Mouse (Mus musculus) lung, adult 2 months (tissue): ENCODE results near the gene Cd81. TPM values are rescaled to one million over a fixed set of nuclear protein-coding genes. Genes with fewer than 3 reads are reported as not detected.

Experiments
- DNase-seq: peaks from one replicate; pipeline ENCODE4 v3.0.0; 2022
- H3K4me1 ChIP-seq: fragments of 200-500 bp; 2 replicates; pipeline ENCODE4 v1.6.1; 2011; ENCODE audit warnings: low read length; ENCODE audit not compliant: control insufficient read depth, insufficient read depth
- H3K4me3 ChIP-seq: fragments of 200-500 bp; replicated peaks from 2 replicates; pipeline ENCODE3; 2011; ENCODE audit warnings: low read depth, mild to moderate bottlenecking, control low read depth, low read length; ENCODE audit errors: extremely low read depth
- CTCF ChIP-seq: fragments of 200-500 bp; IDR thresholded peaks from 2 replicates; pipeline ENCODE4 v1.5.1; 2011; ENCODE audit warnings: mild to moderate bottlenecking, low read length, control low read depth; ENCODE audit not compliant: insufficient read depth
- POLR2A ChIP-seq: fragments of 200-500 bp; IDR thresholded peaks from 2 replicates; pipeline ENCODE4 v1.6.1; 2011; ENCODE audit warnings: low read depth, mild to moderate bottlenecking, control low read depth, low read length, borderline replicate concordance; ENCODE audit errors: extremely low read depth
- WGBS: fragments of 180-500 bp; shearing (Covaris S2); methylation state at CpG from one replicate; pipeline ENCODE4 v1.1.7; 2018; 5-methylcytosine and 5-hydroxymethylcytosine counted together
- polyA plus RNA-seq: library from polyadenylated mRNA; depleted of rRNA; stranded (reverse); fragments of >200 nt; gene quantifications from 2 replicates; pipeline ENCODE4 v1.2.3, GENCODE M21; 2012

The Cd81 gene
- polyA plus RNA-seq, 1 experiment = 575 TPM

DNA sequence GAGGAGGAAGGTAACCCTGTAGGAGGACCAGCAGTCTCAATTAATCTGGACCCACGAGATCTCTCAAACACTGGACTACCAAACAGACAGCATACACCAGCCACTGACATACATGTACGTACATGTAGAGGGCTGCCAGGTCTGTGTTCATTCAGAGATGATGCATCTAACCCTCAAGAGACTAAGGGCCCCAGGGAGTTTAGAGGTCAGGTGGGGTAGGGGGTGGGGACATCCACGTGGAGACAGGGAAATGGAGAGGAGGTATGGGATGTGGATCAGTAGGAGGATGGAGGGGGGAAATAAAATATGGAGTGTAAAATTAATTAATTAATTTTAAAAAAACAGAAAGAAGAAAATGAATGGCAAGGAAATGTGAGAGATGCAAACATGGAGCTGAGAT, 15.8 kb upstream of the Cd81 start:
- WGBS = 89% methylated on average over 3 of the region's 3 CpGs
- H3K4me3 ChIP-seq = no peak overlapping the region
- H3K4me1 ChIP-seq = peaks cover 7% of the 10 kb centered on the region
- DNase-seq = no peak
- no peak for TF ChIP-seq CTCF
- no peak for TF ChIP-seq POLR2A

GRCm38 (mm10) chr7:143037306-143037705, 15.2 kb upstream of the Cd81 start:
- WGBS = 90% methylated on average over 4 of the region's 4 CpGs
- peaks cover 11% of the 10 kb centered on the region for H3K4me1 ChIP-seq
- DNase-seq = no peak

DNA sequence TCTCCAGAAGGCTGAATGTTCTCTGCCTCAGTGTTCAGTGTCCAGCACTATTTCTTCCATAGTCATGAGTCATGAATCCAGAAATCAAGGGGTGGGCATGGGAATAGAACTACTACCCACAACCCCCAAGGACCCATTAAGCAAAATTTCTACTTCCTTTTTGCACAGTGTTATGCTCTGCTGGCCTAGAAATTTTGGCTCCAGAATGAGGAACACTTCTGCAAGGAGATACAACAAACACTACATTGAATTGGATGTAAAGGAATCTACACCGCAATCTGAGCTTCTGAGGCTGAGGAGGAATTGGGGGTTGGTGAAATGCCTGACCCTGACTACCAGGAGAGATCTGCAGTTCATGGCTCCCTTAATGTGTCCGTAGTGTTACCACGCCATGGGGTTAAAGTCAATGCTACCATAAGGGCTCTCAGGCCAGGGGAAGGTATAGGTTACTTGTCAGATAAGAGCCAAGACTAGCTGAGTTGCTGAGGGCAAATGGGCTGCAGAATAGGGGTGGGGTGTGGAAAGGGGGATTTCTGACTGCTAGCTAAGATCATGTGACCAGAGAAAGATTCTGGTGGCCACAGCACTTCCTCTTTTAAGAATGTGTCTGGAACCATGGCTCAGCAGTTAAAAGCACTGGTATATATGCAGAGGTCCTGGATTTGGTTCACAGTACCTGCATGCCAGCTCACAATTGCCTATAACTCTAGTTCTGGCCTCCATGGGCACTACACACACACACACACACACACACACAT, 14.2 kb upstream of the Cd81 start:
- DNase-seq = no peak
- Histone ChIP-seq H3K4me3 (no peak overlapping the region), H3K4me1 (peaks cover 14% of the 10 kb centered on the region)
- 82% methylated on average over 3 of the region's 3 CpGs for WGBS
- TF ChIP-seq CTCF (no peak), POLR2A (no peak)

More at GRCm38 (mm10) chr7:143037306-143037705, 15.2 kb upstream of the Cd81 start:
- TF ChIP-seq CTCF (no peak), POLR2A (no peak)
- no peak overlapping the region for H3K4me3 ChIP-seq

GRCm38 (mm10) chr7:143040561-143040960, 12.0 kb upstream of the Cd81 start:
- no peak for DNase-seq
- 93% methylated on average over 3 of the region's 3 CpGs for WGBS
- TF ChIP-seq POLR2A (no peak), CTCF (no peak)
- H3K4me3 ChIP-seq = no peak overlapping the region
- peaks cover 14% of the 10 kb centered on the region for H3K4me1 ChIP-seq

DNA sequence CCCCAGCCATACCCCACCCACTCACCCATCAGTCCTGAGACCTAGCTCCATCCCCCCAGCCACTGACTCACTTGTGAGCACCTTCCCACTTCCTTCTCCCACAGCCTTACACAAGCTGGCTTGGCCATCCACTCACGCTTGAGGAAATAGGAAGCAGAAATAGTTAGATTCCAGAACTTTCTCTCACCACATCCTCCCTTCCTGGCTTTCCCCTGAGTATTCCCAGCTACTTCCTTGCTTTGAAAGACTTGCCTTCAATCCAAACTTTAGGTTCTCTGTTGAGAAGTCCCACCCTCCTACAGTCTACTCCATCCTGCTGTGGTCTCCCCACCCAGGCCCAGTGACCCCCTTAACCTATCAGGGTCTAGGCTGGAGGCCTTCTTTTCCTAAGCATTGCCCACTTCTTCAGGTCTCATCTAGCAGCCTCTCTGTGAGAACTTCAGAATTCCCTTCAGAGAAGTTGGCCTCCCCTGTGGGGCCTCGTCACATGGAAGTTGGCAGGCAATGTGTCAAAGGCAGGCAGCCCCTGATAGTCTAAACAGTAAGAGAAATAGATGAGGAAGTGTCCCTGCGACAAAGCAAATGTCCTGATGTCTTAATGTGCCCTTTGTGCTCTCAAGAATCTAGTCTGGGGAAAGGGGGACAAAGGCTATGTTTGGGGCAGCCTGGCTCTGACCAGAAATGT, 11.3 kb upstream of the Cd81 start:
- TF ChIP-seq POLR2A (no peak), CTCF (no peak)
- 47% methylated on average over 3 of the region's 3 CpGs for WGBS
- Histone ChIP-seq H3K4me1 (peaks cover 14% of the 10 kb centered on the region), H3K4me3 (no peak overlapping the region)
- DNase-seq = no peak

- peaks cover 18% of the 10 kb centered on the region for H3K4me1 ChIP-seq
- TF ChIP-seq CTCF (no peak), POLR2A (no peak)
- DNase-seq = no peak
- H3K4me3 ChIP-seq = no peak overlapping the region
- 47% methylated on average over 3 of the region's 3 CpGs for WGBS
Measured at GRCm38 (mm10) chr7:143042089-143042488, 10.4 kb upstream of the Cd81 start.

DNA sequence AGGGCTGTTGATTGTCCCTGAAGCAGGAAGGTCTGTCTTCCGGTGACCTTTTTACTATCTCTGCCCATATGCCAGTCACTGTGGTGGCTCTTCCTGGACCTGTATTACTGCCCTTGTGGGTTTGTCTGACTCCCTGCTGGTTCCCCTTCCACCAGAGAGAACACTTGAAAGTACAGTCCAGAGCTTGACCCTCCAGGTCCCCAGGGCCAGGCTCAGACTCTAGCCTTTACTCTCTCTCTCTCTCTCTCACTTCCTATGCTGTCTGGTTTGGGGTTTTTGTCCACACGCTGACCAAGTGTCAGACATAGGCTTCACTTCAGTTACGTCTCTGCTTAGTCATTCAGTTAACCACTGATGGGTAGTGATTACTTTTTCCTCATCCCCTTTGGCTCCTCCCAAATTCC, 9.6 kb upstream of the Cd81 start:
- TF ChIP-seq POLR2A = no peak
- no peak for TF ChIP-seq CTCF
- no peak overlapping the region for H3K4me3 ChIP-seq
- H3K4me1 ChIP-seq = peaks cover 18% of the 10 kb centered on the region
- no peak for DNase-seq
- 72% methylated on average over 3 of the region's 3 CpGs for WGBS

DNA sequence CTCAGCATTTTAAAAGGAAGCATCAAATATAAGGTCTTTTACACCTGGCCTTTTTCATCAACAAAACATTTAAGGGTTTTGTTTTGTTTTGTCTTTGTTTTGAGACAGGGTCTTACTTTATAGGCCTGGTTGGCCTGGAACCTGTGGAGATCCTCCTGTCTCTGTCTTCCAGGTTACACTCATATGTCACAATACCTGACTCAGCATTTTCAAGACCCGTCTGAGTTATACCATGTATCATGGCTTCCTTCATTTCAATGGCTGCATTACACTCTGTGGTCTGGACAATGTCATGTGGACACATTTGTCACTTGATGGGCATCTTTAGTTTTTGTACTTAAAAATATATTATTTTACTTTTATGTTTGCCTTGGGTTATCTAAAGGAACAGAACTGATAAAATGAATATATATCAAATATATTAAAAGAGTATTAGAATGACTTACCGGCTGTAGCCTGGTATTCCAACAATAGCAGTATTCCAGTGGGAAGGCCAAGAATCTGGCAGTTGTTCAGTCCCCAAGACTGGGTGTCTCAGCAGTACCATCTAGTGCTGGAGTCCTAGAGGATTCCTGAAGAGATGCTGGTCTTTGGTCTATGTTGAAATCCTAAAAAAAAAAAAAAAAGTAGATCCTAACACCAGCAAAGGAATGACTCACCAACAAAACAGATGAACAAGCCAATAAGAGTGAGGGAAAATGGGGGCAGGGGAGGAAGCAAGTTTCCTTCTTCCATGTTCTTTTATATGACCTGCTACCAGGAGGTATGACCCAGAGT, 8.3 kb upstream of the Cd81 start:
- H3K4me3 ChIP-seq = no peak overlapping the region
- TF ChIP-seq CTCF = no peak
- TF ChIP-seq POLR2A = no peak
- DNase-seq = no peak
- WGBS = 79% methylated on average over 2 of the region's 2 CpGs
- H3K4me1 ChIP-seq = peaks cover 18% of the 10 kb centered on the region

DNA sequence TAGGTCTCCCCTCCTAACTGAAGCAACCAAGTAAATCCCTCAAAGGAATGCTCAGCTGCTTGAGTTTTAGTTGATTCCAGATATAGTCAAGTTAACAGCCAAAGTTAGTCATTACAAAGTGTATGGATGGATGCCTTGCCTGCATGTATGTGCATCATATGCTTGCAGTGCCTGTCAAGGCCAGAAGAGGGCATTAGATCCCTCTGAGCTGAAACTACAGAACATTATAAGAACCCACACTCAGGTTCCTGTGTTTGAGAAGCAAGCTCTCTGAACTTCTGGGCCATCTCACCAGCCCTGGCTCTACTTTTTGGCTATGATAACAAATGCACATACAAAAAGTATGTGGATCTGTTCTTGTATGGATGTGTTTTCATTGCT, 7.7 kb upstream of the Cd81 start:
- Histone ChIP-seq H3K4me1 (peaks cover 18% of the 10 kb centered on the region), H3K4me3 (no peak overlapping the region)
- TF ChIP-seq POLR2A (no peak), CTCF (no peak)
- no peak for DNase-seq
